Mouse (Mus musculus): ENCODE data around the gene Lingo3. TPM values are rescaled to one million over a fixed set of nuclear protein-coding genes. Genes with fewer than 3 reads are reported as not detected.

Gene Lingo3
- polyA plus RNA-seq, 1 experiment from 2014 or later = 0.07 TPM

DNA sequence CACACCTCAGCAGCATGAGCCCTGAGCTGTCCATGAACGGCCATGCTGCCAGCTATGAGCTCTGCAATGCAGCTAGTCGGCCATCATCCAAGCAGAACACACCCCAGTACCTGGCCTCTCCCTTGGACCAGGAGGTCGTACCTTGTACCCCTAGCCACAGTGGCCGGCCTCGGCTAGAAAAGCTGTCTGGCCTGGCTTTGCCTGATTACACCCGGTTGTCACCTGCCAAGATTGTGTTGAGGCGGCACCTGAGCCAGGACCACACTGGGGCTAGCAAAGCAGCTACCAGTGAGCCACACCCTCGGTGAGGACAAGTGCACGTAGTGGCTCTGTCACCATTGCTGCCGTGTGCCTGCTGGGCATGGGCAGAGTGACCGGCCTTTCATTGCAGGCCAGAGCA, 57.9 kb downstream of the Lingo3 start:
- Histone ChIP-seq H3K9ac (ENCODE audit: low read length) (no peak overlapping the region), H3K27me3 (replicated peaks; ENCODE audit: control insufficient read depth, insufficient read depth, low read length) (no peaks in the 10 kb centered on the region), H3K4me3 (ENCODE audit: low read depth, low read length) (no peak overlapping the region), H3K36me3 (ENCODE audit: control insufficient read depth, insufficient read depth, low read length) (peaks cover 100% of the 10 kb centered on the region), H3K4me1 (replicated peaks; ENCODE audit: control insufficient read depth, insufficient read depth, low read length) (no peaks in the 10 kb centered on the region), H3K4me2 (ENCODE audit: low read length) (no peak overlapping the region), H3K27ac (ENCODE audit: low read depth) (no peak overlapping the region), H3K9me3 (ENCODE audit: control insufficient read depth, low read length) (no peaks in the 10 kb centered on the region)
- DNase-seq (ENCODE audit: low spot score) (no peak), ATAC-seq (replicated peaks; ENCODE audit: low FRiP score, low TSS enrichment, low read depth) (no peak)
- WGBS = 95% methylated on average over 11 of the region's 11 CpGs

DNA sequence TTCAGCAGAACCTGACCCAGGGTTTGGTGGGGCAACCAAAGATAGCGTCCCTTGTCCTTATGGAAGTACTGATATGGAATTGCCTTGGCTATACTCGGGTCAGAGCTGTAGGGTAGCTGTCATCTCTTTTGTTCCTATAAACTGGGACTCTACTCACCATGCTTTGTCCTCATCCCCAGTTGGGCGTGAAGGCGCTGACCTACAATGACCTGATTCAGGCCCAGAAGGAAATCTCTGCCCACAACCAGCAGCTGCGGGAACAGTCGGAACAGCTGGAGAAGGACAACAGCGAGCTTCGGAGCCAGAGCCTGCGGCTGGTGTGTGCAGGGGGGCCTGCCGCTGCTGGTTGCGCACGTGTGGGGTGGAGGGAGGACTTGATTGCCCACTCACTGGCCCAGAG, 59.0 kb downstream of the Lingo3 start:
- Histone ChIP-seq H3K27ac (ENCODE audit: low read depth) (no peak overlapping the region), H3K4me3 (ENCODE audit: low read depth, low read length) (no peak overlapping the region), H3K27me3 (replicated peaks; ENCODE audit: control insufficient read depth, insufficient read depth, low read length) (no peaks in the 10 kb centered on the region), H3K9ac (ENCODE audit: low read length) (no peak overlapping the region), H3K4me2 (ENCODE audit: low read length) (no peak overlapping the region), H3K9me3 (ENCODE audit: control insufficient read depth, low read length) (no peaks in the 10 kb centered on the region), H3K36me3 (ENCODE audit: control insufficient read depth, insufficient read depth, low read length) (peaks cover 100% of the 10 kb centered on the region), H3K4me1 (replicated peaks; ENCODE audit: control insufficient read depth, insufficient read depth, low read length) (no peaks in the 10 kb centered on the region)
- no peak for ATAC-seq (replicated peaks; ENCODE audit: low FRiP score, low TSS enrichment, low read depth)
- DNase-seq (ENCODE audit: low spot score) = no peak
- WGBS = 89% methylated on average over 12 of the region's 12 CpGs

DNA sequence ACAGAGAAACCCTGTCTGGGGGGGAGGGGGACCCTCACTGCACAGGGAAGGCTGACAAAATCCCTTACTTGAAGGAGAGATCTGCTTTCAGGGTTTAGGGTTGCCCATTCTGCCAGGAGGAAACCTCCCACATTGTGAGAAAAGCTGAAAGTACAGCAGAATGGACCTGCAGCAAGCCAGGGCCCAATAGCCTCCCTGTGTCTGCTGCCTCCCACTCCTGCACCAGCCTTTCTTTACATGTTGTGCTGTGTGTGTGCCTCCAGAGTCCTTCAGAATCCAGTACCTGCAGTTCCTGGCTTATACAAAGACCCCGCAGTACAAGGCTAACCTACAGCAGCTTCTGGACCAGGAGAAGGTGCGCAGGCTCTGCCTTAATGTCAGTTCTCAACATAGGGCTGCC, 59.5 kb downstream of the Lingo3 start:
- Histone ChIP-seq H3K4me1 (replicated peaks; ENCODE audit: control insufficient read depth, insufficient read depth, low read length) (no peaks in the 10 kb centered on the region), H3K27me3 (replicated peaks; ENCODE audit: control insufficient read depth, insufficient read depth, low read length) (no peaks in the 10 kb centered on the region), H3K27ac (ENCODE audit: low read depth) (no peak overlapping the region), H3K4me3 (ENCODE audit: low read depth, low read length) (no peak overlapping the region), H3K36me3 (ENCODE audit: control insufficient read depth, insufficient read depth, low read length) (peaks cover 99% of the 10 kb centered on the region), H3K4me2 (ENCODE audit: low read length) (no peak overlapping the region), H3K9ac (ENCODE audit: low read length) (no peak overlapping the region), H3K9me3 (ENCODE audit: control insufficient read depth, low read length) (no peaks in the 10 kb centered on the region)
- whole genome bisulfite sequencing = 100% methylated on average over 2 of the region's 2 CpGs
- ATAC-seq (replicated peaks; ENCODE audit: low FRiP score, low TSS enrichment, low read depth) (no peak), DNase-seq (ENCODE audit: low spot score) (no peak)

MicroRNAs within 50 kb of the gene (microRNA counts, 519-probe panel; counts per million panel counts)
- microRNA mmu-miR-1982 = not detected

Small RNA genes within 50 kb of the gene (microRNA-seq; reads per million reads assigned to microRNA genes)
- 4.7 reads per million, percentile 33 among the genes with 10 or more reads in this experiment for gene Mir1982

Other genes with a start within 250 kb of the Lingo3 start
- 108 and 111 TPM in 2 replicates for gene Scamp4, start 241.2 kb downstream of the Lingo3 start, polyA plus RNA-seq (2014; fragmentation: Nextera tagmentation; extraction: Ambion mirVana)
- gene Adat3, start 241.2 kb downstream of the Lingo3 start, polyA plus RNA-seq (2014; fragmentation: Nextera tagmentation; extraction: Ambion mirVana) = 9.2 and 10.1 TPM in 2 replicates
- 3.0 and 3.1 TPM in 2 replicates for gene Gm49322, start 238.0 kb downstream of the Lingo3 start, polyA plus RNA-seq (2014; fragmentation: Nextera tagmentation; extraction: Ambion mirVana)
- gene Csnk1g2, start 221.2 kb downstream of the Lingo3 start, polyA plus RNA-seq (2014; fragmentation: Nextera tagmentation; extraction: Ambion mirVana) = 66.5 and 116 TPM in 2 replicates
- 55.8 and 73.1 TPM in 2 replicates for gene Btbd2, start 187.0 kb downstream of the Lingo3 start, polyA plus RNA-seq (2014; fragmentation: Nextera tagmentation; extraction: Ambion mirVana)
- gene Mknk2, start 165.9 kb downstream of the Lingo3 start, polyA plus RNA-seq (2014; fragmentation: Nextera tagmentation; extraction: Ambion mirVana) = 68.2 and 71.1 TPM in 2 replicates
- 38.6 and 47.1 TPM in 2 replicates for gene Mob3a, start 142.1 kb downstream of the Lingo3 start, polyA plus RNA-seq (2014; fragmentation: Nextera tagmentation; extraction: Ambion mirVana)
- gene Izumo4, start 141.9 kb downstream of the Lingo3 start, polyA plus RNA-seq (2014; fragmentation: Nextera tagmentation; extraction: Ambion mirVana) = 15.5 and 15.9 TPM in 2 replicates
- gene Ap3d1, start 101.8 kb downstream of the Lingo3 start, polyA plus RNA-seq (2014; fragmentation: Nextera tagmentation; extraction: Ambion mirVana) = 74.1 and 77.4 TPM in 2 replicates
- gene Dot1l, start 88.8 kb downstream of the Lingo3 start, polyA plus RNA-seq (2014; fragmentation: Nextera tagmentation; extraction: Ambion mirVana) = 21.1 and 22.7 TPM in 2 replicates
- gene Sf3a2, start 45.8 kb downstream of the Lingo3 start, polyA plus RNA-seq (2014; fragmentation: Nextera tagmentation; extraction: Ambion mirVana) = 85.4 and 89.3 TPM in 2 replicates
- gene Plekhj1, start 45.4 kb downstream of the Lingo3 start, polyA plus RNA-seq (2014; fragmentation: Nextera tagmentation; extraction: Ambion mirVana) = 125 TPM in 2 replicates
- gene Amh, start 38.8 kb downstream of the Lingo3 start, polyA plus RNA-seq (2014; fragmentation: Nextera tagmentation; extraction: Ambion mirVana) = 0.11 TPM in 1 of 2 replicates, not detected in the other
- gene Jsrp1, start 30.5 kb downstream of the Lingo3 start, polyA plus RNA-seq (2014; fragmentation: Nextera tagmentation; extraction: Ambion mirVana) = 0.83 and 0.95 TPM in 2 replicates
- 1,692 and 1,787 TPM in 2 replicates for gene Oaz1, start 17.4 kb downstream of the Lingo3 start, polyA plus RNA-seq (2014; fragmentation: Nextera tagmentation; extraction: Ambion mirVana)
- 406 and 412 TPM in 2 replicates for gene Lsm7, start 11.2 kb upstream of the Lingo3 start, polyA plus RNA-seq (2014; fragmentation: Nextera tagmentation; extraction: Ambion mirVana)
- gene Sppl2b, start 11.2 kb upstream of the Lingo3 start, polyA plus RNA-seq (2014; fragmentation: Nextera tagmentation; extraction: Ambion mirVana) = 27.0 and 30.6 TPM in 2 replicates
- gene Tmprss9, start 27.8 kb upstream of the Lingo3 start, polyA plus RNA-seq (2014; fragmentation: Nextera tagmentation; extraction: Ambion mirVana) = 0.04 TPM in 1 of 2 replicates, not detected in the other
- gene Timm13, start 56.9 kb upstream of the Lingo3 start, polyA plus RNA-seq (2014; fragmentation: Nextera tagmentation; extraction: Ambion mirVana) = 392 and 393 TPM in 2 replicates
- 15.5 and 18.3 TPM in 2 replicates for gene Lmnb2, start 74.2 kb upstream of the Lingo3 start, polyA plus RNA-seq (2014; fragmentation: Nextera tagmentation; extraction: Ambion mirVana)
- gene Gadd45b, start 86.0 kb upstream of the Lingo3 start, polyA plus RNA-seq (2014; fragmentation: Nextera tagmentation; extraction: Ambion mirVana) = 18.2 and 21.2 TPM in 2 replicates
- 4.7 and 4.8 TPM in 2 replicates for gene Gng7, start 170.9 kb upstream of the Lingo3 start, polyA plus RNA-seq (2014; fragmentation: Nextera tagmentation; extraction: Ambion mirVana)
- gene Diras1, start 181.6 kb upstream of the Lingo3 start, polyA plus RNA-seq (2014; fragmentation: Nextera tagmentation; extraction: Ambion mirVana) = 0.65 and 1.0 TPM in 2 replicates
- 13.1 and 13.7 TPM in 2 replicates for gene Slc39a3, start 193.4 kb upstream of the Lingo3 start, polyA plus RNA-seq (2014; fragmentation: Nextera tagmentation; extraction: Ambion mirVana)
- gene Sgta, start 216.1 kb upstream of the Lingo3 start, polyA plus RNA-seq (2014; fragmentation: Nextera tagmentation; extraction: Ambion mirVana) = 171 and 181 TPM in 2 replicates
- 53.2 and 54.1 TPM in 2 replicates for gene Thop1, start 226.0 kb upstream of the Lingo3 start, polyA plus RNA-seq (2014; fragmentation: Nextera tagmentation; extraction: Ambion mirVana)